Mouse (Mus musculus) hindbrain, postnatal 0 days (tissue): ENCODE results near the gene Tmigd3. TPM values are rescaled to one million over a fixed set of nuclear protein-coding genes. Genes with fewer than 3 reads are reported as not detected.
"Not testable (repeated sequence)": the region's sequence is repeated elsewhere in the genome, so short reads cannot be mapped to it uniquely, and the experiment has no call there.

Source experiments
- ATAC-seq: fragments of 200-750 bp; cut with Nextera tagmentation; 2 replicates; pipeline ENCODE4 v1.8.0; 2017; ENCODE audit warnings: mild to moderate bottlenecking, moderate TSS enrichment, moderate library complexity
- DNase-seq: peaks from one replicate; pipeline ENCODE4 v3.0.0-alpha.2; 2015; ENCODE audit warnings: low spot score
- H3K27ac ChIP-seq: fragments of 300-500 bp; sonication (generic); 2 replicates; pipeline ENCODE4 v1.5.1; 2014; ENCODE audit warnings: mild to moderate bottlenecking
- H3K27me3 ChIP-seq: fragments of 300-500 bp; sonication (generic); 2 replicates; pipeline ENCODE4 v1.6.1; 2014; ENCODE audit warnings: low read length, mixed read lengths; ENCODE audit not compliant: insufficient read depth
- H3K36me3 ChIP-seq: fragments of 300-500 bp; sonication (generic); 2 replicates; pipeline ENCODE4 v1.6.1; 2014; ENCODE audit warnings: low read length, mixed read lengths; ENCODE audit not compliant: insufficient read depth
- H3K4me1 ChIP-seq: fragments of 300-500 bp; sonication (generic); 2 replicates; pipeline ENCODE4 v1.6.1; 2014; ENCODE audit warnings: antibody characterized with exemption, low read length, mixed read lengths; ENCODE audit not compliant: insufficient read depth
- H3K4me2 ChIP-seq: fragments of 300-500 bp; sonication (generic); 2 replicates; pipeline ENCODE4 v1.6.1; 2014; ENCODE audit warnings: low read depth, mild to moderate bottlenecking, low read length, moderate library complexity, mixed read lengths
- H3K4me3 ChIP-seq: fragments of 300-500 bp; sonication (generic); 2 replicates; pipeline ENCODE4 v1.5.1; 2014; ENCODE audit warnings: low read length
- H3K9ac ChIP-seq: fragments of 300-500 bp; sonication (generic); replicated peaks from 2 replicates; pipeline ENCODE4 v1.6.1; 2014; ENCODE audit warnings: mild to moderate bottlenecking, low read length, moderate library complexity, mixed read lengths
- H3K9me3 ChIP-seq: fragments of 300-500 bp; sonication (generic); 2 replicates; pipeline ENCODE4 v1.6.1; 2016; ENCODE audit warnings: low read length, mixed read lengths
- CTCF ChIP-seq: IDR thresholded peaks from 2 replicates; pipeline ENCODE4 v1.5.1; 2016; ENCODE audit warnings: antibody characterized with exemption, control low read depth, low read depth
- WGBS: fragments of 180-500 bp; shearing (Covaris S2); extraction: QIAGEN DNeasy Blood & Tissue Kit; methylation state at CpG from one replicate; pipeline ENCODE4 v1.1.7; 2014; 5-methylcytosine and 5-hydroxymethylcytosine counted together
- polyA plus RNA-seq: library from polyadenylated mRNA; unstranded; fragments of >200 nt; fragmentation: Nextera tagmentation; extraction: Ambion mirVana; gene quantifications from 2 replicates; pipeline ENCODE4 v1.2.1, GENCODE M21; 2015
- total RNA-seq: library from RNA; depleted of rRNA; stranded (reverse); fragments of >200 nt; gene quantifications from 2 replicates; pipeline ENCODE4 v1.2.3, GENCODE M21; 2014

Tmigd3 gene
- total and polyA plus RNA-seq, 2 experiments from 2014 or later = not detected

DNA sequence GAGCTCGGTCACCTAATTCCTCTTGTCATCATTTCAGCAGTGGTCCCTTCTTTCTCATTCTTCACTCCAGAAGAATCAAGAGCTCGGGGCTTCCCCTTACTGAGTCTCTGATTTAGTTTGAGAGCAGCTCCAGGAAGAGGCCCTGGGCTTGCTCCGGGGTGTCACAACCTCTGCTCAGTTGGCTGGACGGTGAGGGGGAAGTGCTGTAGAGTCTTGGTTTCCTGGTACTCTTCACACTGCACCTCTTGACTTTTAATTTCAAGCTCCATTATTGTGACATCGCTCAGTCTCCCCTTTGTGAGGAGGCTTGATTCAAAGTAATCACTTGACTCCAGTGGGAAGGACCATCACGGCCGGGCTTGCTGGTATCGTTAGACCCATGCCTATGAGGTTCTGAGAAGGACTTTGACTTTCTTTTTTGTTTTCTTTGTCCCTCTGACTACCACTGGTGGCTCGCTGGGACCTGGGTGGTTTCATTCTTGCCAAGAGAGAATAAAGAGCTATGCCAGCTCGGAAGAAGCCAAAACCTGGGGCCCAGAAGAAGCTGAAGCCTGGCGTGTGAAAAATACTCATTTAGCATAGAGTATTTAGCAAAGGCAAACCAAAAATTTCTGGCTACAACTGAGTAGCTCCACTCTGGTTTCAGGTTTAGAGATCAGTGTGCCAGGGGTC, 40.0 kb downstream of the Tmigd3 start:
- ATAC-seq = no peak
- Histone ChIP-seq H3K27ac (no peak overlapping the region), H3K9ac (no peak overlapping the region), H3K36me3 (no peaks in the 10 kb centered on the region), H3K9me3 (no peaks in the 10 kb centered on the region), H3K4me1 (no peaks in the 10 kb centered on the region), H3K27me3 (no peaks in the 10 kb centered on the region), H3K4me2 (no peak overlapping the region), H3K4me3 (no peak overlapping the region)
- no peak for TF ChIP-seq CTCF
- DNase-seq = no peak
- 78% methylated on average over 11 of the region's 11 CpGs for WGBS

DNA sequence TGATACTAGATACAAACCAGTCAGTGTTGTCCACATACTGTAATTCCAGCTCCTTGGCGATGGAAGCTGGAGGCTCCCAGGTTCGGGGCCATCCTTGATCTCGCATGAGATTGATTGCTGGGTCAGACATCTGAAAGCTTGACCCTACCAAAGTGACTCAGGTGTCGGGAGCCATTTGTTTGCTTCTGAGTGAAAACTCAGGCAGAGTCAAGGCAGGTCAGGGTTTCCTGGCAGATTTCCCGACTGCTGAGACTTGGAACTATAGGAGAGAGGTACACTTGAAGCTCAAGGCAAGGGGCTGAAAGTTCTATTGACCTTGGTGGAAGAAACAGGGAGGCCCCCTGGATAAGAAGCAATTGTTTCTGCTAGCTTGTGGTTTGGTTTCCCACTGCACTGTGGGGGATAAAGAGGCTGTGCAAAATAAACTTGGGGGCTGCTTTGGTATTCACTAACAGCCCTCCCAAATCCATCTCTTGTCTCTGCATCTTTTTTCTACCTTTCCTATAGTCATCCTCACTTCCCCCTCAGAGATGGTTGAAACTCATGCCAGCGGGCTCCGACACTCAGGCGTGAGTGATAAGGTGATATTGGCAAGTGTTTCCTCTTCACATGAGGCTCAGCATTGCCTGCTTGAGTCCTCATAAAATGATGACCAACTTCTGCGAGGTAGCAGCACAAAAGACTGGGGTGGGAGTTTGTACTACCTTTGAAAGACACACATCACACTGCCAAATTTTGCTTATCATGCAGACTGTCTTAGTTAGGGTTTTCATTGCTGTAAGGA, 41.6 kb downstream of the Tmigd3 start:
- Histone ChIP-seq H3K4me1 (no peaks in the 10 kb centered on the region), H3K4me3 (no peak overlapping the region), H3K27ac (no peak overlapping the region), H3K9ac (no peak overlapping the region), H3K4me2 (no peak overlapping the region), H3K36me3 (no peaks in the 10 kb centered on the region), H3K27me3 (no peaks in the 10 kb centered on the region), H3K9me3 (no peaks in the 10 kb centered on the region)
- TF ChIP-seq CTCF = no peak
- WGBS = 80% methylated on average over 9 of the region's 9 CpGs
- DNase-seq (no peak), ATAC-seq (no peak)

DNA sequence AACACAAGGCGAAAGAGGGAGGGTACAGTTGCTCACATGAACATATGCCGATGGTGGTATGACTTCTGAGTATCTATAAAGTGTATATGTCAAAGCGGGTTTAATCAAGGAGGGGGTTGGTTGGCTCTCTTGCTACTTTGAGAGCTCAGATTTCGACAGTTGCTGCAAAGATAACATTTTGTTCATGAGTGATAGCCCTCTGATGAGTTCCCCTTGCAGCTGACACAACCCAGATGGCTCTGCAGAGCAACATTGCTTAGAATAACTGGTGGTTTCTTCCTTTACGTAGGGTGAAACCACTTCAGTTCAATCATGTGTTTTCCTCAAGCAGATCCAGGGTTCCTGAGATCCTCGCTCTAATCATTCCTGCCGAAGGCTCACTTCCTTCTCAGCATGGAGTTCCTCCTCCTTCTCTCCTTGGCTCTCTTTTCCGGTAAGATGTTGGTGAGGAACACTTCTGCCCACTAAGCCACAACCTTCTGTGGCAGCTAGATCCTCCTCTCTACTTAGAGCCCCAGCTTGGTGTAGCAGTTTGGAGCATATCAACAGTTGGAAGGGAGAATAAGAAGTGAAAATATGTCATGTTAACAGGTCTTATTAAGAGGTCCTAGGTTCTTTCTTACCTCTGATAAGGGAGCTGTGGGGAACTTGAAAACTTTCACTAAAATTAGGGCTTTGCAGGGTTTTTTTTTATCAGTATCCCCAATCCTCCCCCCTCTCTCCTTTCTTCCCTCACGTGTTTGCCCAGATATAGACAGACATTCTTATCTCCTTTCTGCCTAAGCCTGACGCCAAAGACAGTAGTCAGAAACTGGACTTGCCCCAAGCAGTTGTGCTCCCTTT, 43.4 kb downstream of the Tmigd3 start:
- ATAC-seq (no peak), DNase-seq (no peak)
- Histone ChIP-seq H3K27ac (no peak overlapping the region), H3K27me3 (no peaks in the 10 kb centered on the region), H3K36me3 (no peaks in the 10 kb centered on the region), H3K4me2 (no peak overlapping the region), H3K4me1 (no peaks in the 10 kb centered on the region), H3K9ac (no peak overlapping the region), H3K9me3 (no peaks in the 10 kb centered on the region), H3K4me3 (no peak overlapping the region)
- 80% methylated on average over 10 of the region's 10 CpGs for WGBS
- no peak for TF ChIP-seq CTCF

GRCm38 (mm10) chr3:105915281-105915680, 44.6 kb downstream of the Tmigd3 start:
- H3K9ac ChIP-seq = no peak overlapping the region
- WGBS = 48% methylated on average over 1 of the region's 1 CpGs
- H3K4me3 ChIP-seq = no peak overlapping the region
- H3K4me1 ChIP-seq = no peaks in the 10 kb centered on the region
- H3K27ac ChIP-seq = no peak overlapping the region
- ATAC-seq = no peak
- DNase-seq = no peak
- H3K4me2 ChIP-seq = no peak overlapping the region
- no peaks in the 10 kb centered on the region for H3K27me3 ChIP-seq
- no peak for TF ChIP-seq CTCF
- H3K36me3 ChIP-seq = no peaks in the 10 kb centered on the region
- no peaks in the 10 kb centered on the region for H3K9me3 ChIP-seq

DNA sequence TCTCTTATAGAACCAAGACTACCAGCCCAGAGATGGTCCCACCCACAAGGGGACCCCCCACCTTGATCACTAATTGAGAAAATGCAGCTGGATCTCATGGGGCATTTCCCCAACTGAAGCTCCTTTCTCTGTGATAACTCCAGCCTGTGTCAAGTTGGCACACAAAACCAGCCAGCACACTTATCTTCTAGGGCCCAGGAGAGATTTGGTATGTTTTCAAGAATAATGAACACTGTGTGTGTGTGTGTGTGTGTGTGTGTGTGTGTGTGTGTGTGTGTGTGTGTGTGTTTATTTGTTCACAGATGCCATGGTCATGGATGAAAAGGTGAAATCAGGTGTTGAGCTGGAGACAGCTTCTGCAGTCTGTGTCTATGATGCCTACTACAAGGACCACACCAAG, 45.8 kb downstream of the Tmigd3 start:
- H3K9me3 ChIP-seq, H3K36me3 ChIP-seq, DNase-seq, H3K4me3 ChIP-seq, ATAC-seq, H3K4me1 ChIP-seq, H3K27ac ChIP-seq, H3K27me3 ChIP-seq, H3K4me2 ChIP-seq, H3K9ac ChIP-seq: not testable (repeated sequence)

- ATAC-seq (no peak), DNase-seq (no peak)
- no peaks in the 10 kb centered on the region for H3K36me3 ChIP-seq
- H3K9ac ChIP-seq = no peak overlapping the region
- no peak overlapping the region for H3K27ac ChIP-seq
- no peaks in the 10 kb centered on the region for H3K4me1 ChIP-seq
- no peak for TF ChIP-seq CTCF
- H3K4me2 ChIP-seq = no peak overlapping the region
- H3K27me3 ChIP-seq = no peaks in the 10 kb centered on the region
- H3K9me3 ChIP-seq = no peaks in the 10 kb centered on the region
- WGBS = 64% methylated on average over 10 of the region's 10 CpGs
- H3K4me3 ChIP-seq = no peak overlapping the region
Observed at GRCm38 (mm10) chr3:105917656-105918354, 47.1 kb downstream of the Tmigd3 start.
